Mouse (Mus musculus) hindbrain, postnatal 0 days (tissue): ENCODE measurements around the gene Riiad1. TPM values are rescaled to one million over a fixed set of nuclear protein-coding genes. Genes with fewer than 3 reads are reported as not detected.

Source experiments
- ATAC-seq: fragments of 200-750 bp; cut with Nextera tagmentation; 2 replicates; pipeline ENCODE4 v1.8.0; 2017; ENCODE audit warnings: mild to moderate bottlenecking, moderate TSS enrichment, moderate library complexity
- DNase-seq: peaks from one replicate; pipeline ENCODE4 v3.0.0-alpha.2; 2015; ENCODE audit warnings: low spot score
- H3K27ac ChIP-seq: fragments of 300-500 bp; sonication (generic); 2 replicates; pipeline ENCODE4 v1.5.1; 2014; ENCODE audit warnings: mild to moderate bottlenecking
- H3K27me3 ChIP-seq: fragments of 300-500 bp; sonication (generic); 2 replicates; pipeline ENCODE4 v1.6.1; 2014; ENCODE audit warnings: low read length, mixed read lengths; ENCODE audit not compliant: insufficient read depth
- H3K36me3 ChIP-seq: fragments of 300-500 bp; sonication (generic); 2 replicates; pipeline ENCODE4 v1.6.1; 2014; ENCODE audit warnings: low read length, mixed read lengths; ENCODE audit not compliant: insufficient read depth
- H3K4me1 ChIP-seq: fragments of 300-500 bp; sonication (generic); 2 replicates; pipeline ENCODE4 v1.6.1; 2014; ENCODE audit warnings: antibody characterized with exemption, low read length, mixed read lengths; ENCODE audit not compliant: insufficient read depth
- H3K4me2 ChIP-seq: fragments of 300-500 bp; sonication (generic); 2 replicates; pipeline ENCODE4 v1.6.1; 2014; ENCODE audit warnings: low read depth, mild to moderate bottlenecking, low read length, moderate library complexity, mixed read lengths
- H3K4me3 ChIP-seq: fragments of 300-500 bp; sonication (generic); 2 replicates; pipeline ENCODE4 v1.5.1; 2014; ENCODE audit warnings: low read length
- H3K9ac ChIP-seq: fragments of 300-500 bp; sonication (generic); replicated peaks from 2 replicates; pipeline ENCODE4 v1.6.1; 2014; ENCODE audit warnings: mild to moderate bottlenecking, low read length, moderate library complexity, mixed read lengths
- H3K9me3 ChIP-seq: fragments of 300-500 bp; sonication (generic); 2 replicates; pipeline ENCODE4 v1.6.1; 2016; ENCODE audit warnings: low read length, mixed read lengths
- CTCF ChIP-seq: IDR thresholded peaks from 2 replicates; pipeline ENCODE4 v1.5.1; 2016; ENCODE audit warnings: antibody characterized with exemption, control low read depth, low read depth
- WGBS: fragments of 180-500 bp; shearing (Covaris S2); extraction: QIAGEN DNeasy Blood & Tissue Kit; methylation state at CpG from one replicate; pipeline ENCODE4 v1.1.7; 2014; 5-methylcytosine and 5-hydroxymethylcytosine counted together
- polyA plus RNA-seq: library from polyadenylated mRNA; unstranded; fragments of >200 nt; fragmentation: Nextera tagmentation; extraction: Ambion mirVana; gene quantifications from 2 replicates; pipeline ENCODE4 v1.2.1, GENCODE M21; 2015
- total RNA-seq: library from RNA; depleted of rRNA; stranded (reverse); fragments of >200 nt; gene quantifications from 2 replicates; pipeline ENCODE4 v1.2.3, GENCODE M21; 2014

Riiad1 gene
- total and polyA plus RNA-seq, 2 experiments from 2014 or later, result 4.1 to 15.7 TPM

DNA sequence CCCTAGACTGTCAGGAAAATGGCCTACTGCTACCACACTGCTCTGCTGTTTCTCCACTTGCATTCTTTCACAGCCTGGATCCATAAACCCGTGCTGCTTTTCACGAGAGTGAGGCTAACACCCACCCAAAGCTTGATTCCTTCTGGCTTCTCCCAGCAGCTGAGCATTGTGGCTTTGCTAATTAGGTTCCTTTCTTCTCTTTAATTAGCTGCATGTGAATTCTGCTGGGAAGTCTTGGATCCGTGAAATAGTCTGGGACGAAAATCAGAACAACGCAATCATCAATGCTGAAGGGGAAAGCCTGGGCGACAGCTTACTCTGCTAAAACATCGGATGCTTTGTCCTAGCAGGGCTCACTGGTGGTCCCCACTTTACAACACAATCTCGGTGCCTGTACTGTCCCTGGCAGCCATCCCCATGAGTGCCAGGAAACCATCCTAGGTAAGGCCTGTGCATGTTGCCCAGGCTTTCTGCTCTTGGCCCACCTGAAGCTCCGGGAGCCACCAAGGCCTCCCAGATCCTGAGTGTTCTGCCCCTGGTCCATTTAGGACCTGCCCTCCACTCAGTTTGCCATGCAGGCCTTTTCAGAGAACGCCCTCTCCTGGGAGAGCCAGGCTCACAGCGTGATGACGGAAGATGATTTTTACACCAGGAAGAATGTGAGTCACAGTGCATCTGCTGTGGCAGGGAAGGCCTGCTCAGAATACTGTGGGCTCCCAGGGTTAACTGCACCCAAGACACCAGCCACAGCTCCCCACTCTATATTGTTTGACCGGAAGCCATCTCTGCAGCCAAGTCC, 14.3 kb downstream of the Riiad1 start:
- peak; percentile 13; the same call in 1 of the 2 replicates for TF ChIP-seq CTCF
- no peak overlapping the region for H3K9ac ChIP-seq
- H3K4me3 ChIP-seq, result no peak overlapping the region
- peak; percentile 72 for DNase-seq
- no peaks in the 10 kb centered on the region for H3K36me3 ChIP-seq
- no peak overlapping the region for H3K4me2 ChIP-seq
- H3K27me3 ChIP-seq, result no peaks in the 10 kb centered on the region
- no peaks in the 10 kb centered on the region for H3K9me3 ChIP-seq
- WGBS, result 34% methylated on average over 13 of the region's 13 CpGs
- peaks cover 12% of the 10 kb centered on the region for H3K4me1 ChIP-seq
- ATAC-seq, result peak; percentile 71
- H3K27ac ChIP-seq, result peak overlapping the region; percentile 78

DNA sequence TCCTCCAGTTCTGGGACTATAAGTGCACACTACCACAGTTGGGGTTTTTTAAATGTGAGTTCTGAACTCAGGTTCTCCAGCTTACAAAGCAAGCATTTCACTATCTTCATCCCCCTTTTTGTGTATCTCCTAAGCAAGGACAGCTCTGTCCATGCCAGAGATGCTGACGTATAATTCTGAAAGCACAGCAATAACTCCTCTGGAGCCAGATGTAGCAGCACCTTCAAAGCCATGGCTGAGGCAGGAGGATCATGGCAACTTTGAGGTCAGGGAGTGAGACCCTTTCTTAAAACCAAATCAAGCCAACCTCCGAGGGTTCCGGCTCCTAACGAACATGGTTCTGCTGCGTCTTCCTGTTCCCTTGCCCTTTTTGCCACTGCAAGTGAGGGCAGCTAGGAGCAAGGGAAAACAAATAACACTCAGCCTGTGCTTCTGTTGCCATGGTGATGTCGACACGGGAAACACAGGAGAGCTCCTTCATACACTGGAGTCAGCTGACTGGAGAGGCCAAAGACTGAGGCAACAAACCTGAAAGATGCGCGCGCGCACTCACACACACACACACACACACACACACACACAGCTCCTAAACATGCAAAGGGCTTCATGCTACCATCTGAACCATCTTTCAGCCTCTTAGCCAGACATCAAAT, 16.1 kb downstream of the Riiad1 start:
- no peak overlapping the region for H3K4me2 ChIP-seq
- H3K27ac ChIP-seq, result peak overlapping the region; percentile 78
- H3K4me1 ChIP-seq, result peaks cover 12% of the 10 kb centered on the region
- DNase-seq (peak; percentile 77), ATAC-seq (peak; percentile 79)
- WGBS, result 29% methylated on average over 11 of the region's 11 CpGs
- no peak for TF ChIP-seq CTCF
- H3K4me3 ChIP-seq, result no peak overlapping the region
- H3K36me3 ChIP-seq, result no peaks in the 10 kb centered on the region
- H3K27me3 ChIP-seq, result no peaks in the 10 kb centered on the region
- no peak overlapping the region for H3K9ac ChIP-seq
- H3K9me3 ChIP-seq, result no peaks in the 10 kb centered on the region

DNA sequence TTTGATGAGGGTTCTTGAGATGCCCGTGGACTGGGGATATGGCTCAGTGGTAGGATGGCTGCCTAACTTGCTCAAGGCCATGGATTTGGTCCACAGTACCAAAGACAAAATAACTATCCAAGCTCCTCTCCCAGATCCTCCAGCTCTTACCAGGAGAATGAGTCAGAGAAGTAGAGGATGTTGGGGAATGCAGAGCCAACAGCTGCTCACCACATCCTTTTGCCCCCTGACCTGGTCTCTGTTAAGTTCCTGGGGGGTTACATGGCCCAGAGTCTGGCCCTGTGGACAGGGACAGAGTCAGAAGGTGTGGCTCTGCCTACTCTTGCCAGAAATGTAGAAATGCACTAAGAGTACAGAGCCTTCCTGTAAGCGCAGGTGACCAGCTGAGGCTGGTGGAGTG, 20.3 kb downstream of the Riiad1 start:
- ATAC-seq (no peak), DNase-seq (no peak)
- WGBS, result 88% methylated on average over 2 of the region's 2 CpGs
- Histone ChIP-seq H3K27me3 (no peaks in the 10 kb centered on the region), H3K9me3 (no peaks in the 10 kb centered on the region), H3K9ac (no peak overlapping the region), H3K4me3 (no peak overlapping the region), H3K4me1 (peaks cover 15% of the 10 kb centered on the region), H3K4me2 (no peak overlapping the region), H3K36me3 (no peaks in the 10 kb centered on the region), H3K27ac (no peak overlapping the region)
- TF ChIP-seq CTCF, result no peak

- 0 out of 2 replicates have a peak, but pooled peaks have one; percentile 25 for ATAC-seq
- Histone ChIP-seq H3K4me1 (0 out of 2 replicates have a peak, but pooled peaks cover 4% of the 10 kb centered on the region), H3K27me3 (no peaks in the 10 kb centered on the region), H3K9ac (no peak overlapping the region), H3K27ac (peak overlapping the region; percentile 56; the same call in 1 of the 2 replicates), H3K36me3 (no peaks in the 10 kb centered on the region), H3K4me3 (no peak overlapping the region), H3K9me3 (no peaks in the 10 kb centered on the region), H3K4me2 (peak overlapping the region; percentile 51)
- no peak for TF ChIP-seq CTCF
- no peak for DNase-seq
- WGBS, result 62% methylated on average over 3 of the region's 3 CpGs
Observed at GRCm38 (mm10) chr3:94457055-94457454, 23.1 kb downstream of the Riiad1 start.

GRCm38 (mm10) chr3:94456529-94457000, 23.6 kb downstream of the Riiad1 start:
- 1% methylated on average over 12 of the region's 12 CpGs for WGBS
- Histone ChIP-seq H3K9ac (no peak overlapping the region), H3K27me3 (no peaks in the 10 kb centered on the region), H3K4me2 (peak overlapping the region; percentile 51), H3K27ac (peak overlapping the region; percentile 56; the same call in 1 of the 2 replicates), H3K4me3 (peak overlapping the region; percentile 34), H3K9me3 (no peaks in the 10 kb centered on the region), H3K36me3 (no peaks in the 10 kb centered on the region), H3K4me1 (0 out of 2 replicates have a peak, but pooled peaks cover 4% of the 10 kb centered on the region)
- ATAC-seq (peak; percentile 92), DNase-seq (peak; percentile 98)
- peak; percentile 89 for TF ChIP-seq CTCF

GRCm38 (mm10) chr3:94449377-94449776, 30.8 kb downstream of the Riiad1 start:
- H3K27me3 ChIP-seq, result no peaks in the 10 kb centered on the region
- H3K4me2 ChIP-seq, result no peak overlapping the region
- H3K36me3 ChIP-seq, result peaks cover 29% of the 10 kb centered on the region
- H3K9ac ChIP-seq, result no peak overlapping the region
- H3K27ac ChIP-seq, result no peak overlapping the region
- no peak for TF ChIP-seq CTCF
- no peak overlapping the region for H3K4me3 ChIP-seq
- ATAC-seq, result no peak
- H3K4me1 ChIP-seq, result no peaks in the 10 kb centered on the region
- no peak for DNase-seq
- H3K9me3 ChIP-seq, result no peaks in the 10 kb centered on the region
- 99% methylated on average over 2 of the region's 2 CpGs for WGBS
